Mouse (Mus musculus) fibroblast of lung, adult 2 months (primary cell): ENCODE data around the gene Susd4.

ENCODE experiments used
- DNase-seq: peaks from one replicate; pipeline ENCODE4 v3.0.0-alpha.2; 2011; ENCODE audit warnings: low read depth

The Susd4 gene

DNA sequence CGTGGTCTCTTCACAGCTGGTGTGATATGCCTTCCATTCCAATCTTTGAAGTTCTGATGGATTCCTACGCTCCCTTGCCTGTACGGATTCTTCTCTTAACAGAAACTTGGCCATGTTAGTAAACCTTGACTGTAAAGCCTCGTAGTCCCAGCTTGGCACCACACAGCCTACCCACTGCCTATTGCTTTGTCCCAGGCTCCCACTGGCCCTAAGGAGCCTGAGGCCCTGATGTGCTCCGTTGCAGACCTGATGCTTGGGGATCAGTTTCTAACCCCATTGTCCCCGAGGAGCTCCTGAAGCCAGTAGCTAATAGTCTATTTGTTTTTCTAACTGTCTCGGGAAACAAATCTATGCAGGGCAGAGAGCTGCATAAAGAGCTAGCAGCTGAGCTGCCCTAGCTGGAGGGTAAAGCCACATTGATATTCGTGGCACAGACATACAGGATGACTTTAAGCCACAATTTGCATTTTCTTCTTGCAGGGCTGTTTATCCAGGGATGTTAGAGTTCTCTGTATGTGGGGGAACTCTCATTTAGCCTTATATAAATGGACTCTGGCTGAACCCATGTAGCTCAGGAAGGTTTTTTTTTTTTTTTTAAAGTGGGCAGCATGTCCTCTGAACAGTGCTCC lies 155.2 kb downstream of the Susd4 start:
- no peak for DNase-seq

DNA sequence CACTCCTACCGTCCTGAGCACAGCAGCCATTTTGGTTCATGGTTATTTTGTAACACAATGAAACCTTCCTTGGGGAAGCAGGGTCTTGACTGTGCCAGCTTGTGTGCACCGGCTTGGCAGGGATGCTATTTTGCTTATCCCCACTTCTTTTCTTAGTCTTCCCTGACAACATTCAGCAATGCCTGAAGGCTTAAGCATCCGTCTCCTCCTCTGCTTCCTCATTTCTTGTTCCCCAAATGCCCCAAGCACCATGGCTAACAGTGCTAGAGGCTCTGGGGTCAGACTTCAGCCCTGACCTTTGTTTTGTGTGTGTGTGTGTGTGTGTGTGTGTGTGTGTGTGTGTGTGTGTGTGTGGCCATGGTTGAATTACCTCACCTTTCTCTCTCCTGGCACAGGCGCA lies 159.2 kb downstream of the Susd4 start:
- no peak for DNase-seq

GRCm38 (mm10) chr1:182926465-182926864 lies 162.8 kb downstream of the Susd4 start:
- no peak for DNase-seq

- DNase-seq: no peak
These were observed 164.5 kb downstream of the Susd4 start for GRCm38 (mm10) chr1:182927878-182928851.

- DNase-seq: no peak
These were observed 171.8 kb downstream of the Susd4 start for GRCm38 (mm10) chr1:182935469-182935868.

GRCm38 (mm10) chr1:182937486-182938120 lies 173.9 kb downstream of the Susd4 start:
- DNase-seq: no peak

- DNase-seq: no peak
These were observed 178.3 kb downstream of the Susd4 start for GRCm38 (mm10) chr1:182941921-182942320.

DNA sequence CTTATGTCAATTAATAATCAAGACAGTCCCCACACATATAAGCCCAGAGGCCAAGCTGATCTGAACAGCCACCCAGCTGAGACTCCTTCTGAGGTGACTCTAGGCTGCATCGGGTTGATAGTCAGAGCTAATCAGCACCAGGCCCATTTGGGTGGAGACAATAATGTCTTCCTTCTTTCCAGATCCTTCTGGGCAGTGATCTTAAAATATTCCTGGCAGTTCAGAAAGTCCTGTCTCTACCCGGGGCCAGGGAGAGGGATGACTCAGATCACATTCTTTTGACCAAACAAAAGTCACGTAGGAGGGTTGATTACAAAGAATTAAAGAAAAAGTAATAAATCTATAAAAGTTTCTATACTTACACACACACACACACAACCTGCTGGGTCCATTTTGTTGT lies 180.3 kb downstream of the Susd4 start:
- no peak for DNase-seq

- peak; percentile 70 for DNase-seq
These were observed 181.0 kb downstream of the Susd4 start for GRCm38 (mm10) chr1:182944638-182945037.

DNA sequence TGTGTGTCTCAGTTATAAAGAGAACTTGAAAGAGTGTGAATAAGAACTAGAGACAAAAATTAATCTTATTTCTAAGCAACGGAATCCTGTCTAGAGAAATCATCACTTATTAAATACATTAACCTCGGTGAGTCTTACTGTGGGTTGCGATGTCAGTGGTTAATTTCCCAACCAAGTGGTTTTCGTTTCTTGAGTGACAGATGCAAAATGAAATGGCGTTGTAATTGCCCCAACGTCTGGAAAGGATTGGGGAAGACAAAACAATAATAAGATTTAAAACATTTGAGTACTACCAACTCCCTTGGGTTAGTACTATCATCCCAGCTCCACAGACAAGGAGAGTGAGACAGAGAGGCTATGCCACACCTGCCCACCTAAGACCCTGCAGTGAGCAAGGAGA lies 181.9 kb downstream of the Susd4 start:
- DNase-seq: no peak
